Mouse (Mus musculus) liver (tissue): ENCODE results near the gene Slc37a4.
"Not testable (repeated sequence)": the region's sequence is repeated elsewhere in the genome, so short reads cannot be mapped to it uniquely, and the experiment has no call there.

ENCODE experiments used
- DNase-seq: peaks from one replicate; pipeline ENCODE4 v3.0.0-alpha.2; 2020; ENCODE audit warnings: mixed read lengths

Slc37a4 gene

DNA sequence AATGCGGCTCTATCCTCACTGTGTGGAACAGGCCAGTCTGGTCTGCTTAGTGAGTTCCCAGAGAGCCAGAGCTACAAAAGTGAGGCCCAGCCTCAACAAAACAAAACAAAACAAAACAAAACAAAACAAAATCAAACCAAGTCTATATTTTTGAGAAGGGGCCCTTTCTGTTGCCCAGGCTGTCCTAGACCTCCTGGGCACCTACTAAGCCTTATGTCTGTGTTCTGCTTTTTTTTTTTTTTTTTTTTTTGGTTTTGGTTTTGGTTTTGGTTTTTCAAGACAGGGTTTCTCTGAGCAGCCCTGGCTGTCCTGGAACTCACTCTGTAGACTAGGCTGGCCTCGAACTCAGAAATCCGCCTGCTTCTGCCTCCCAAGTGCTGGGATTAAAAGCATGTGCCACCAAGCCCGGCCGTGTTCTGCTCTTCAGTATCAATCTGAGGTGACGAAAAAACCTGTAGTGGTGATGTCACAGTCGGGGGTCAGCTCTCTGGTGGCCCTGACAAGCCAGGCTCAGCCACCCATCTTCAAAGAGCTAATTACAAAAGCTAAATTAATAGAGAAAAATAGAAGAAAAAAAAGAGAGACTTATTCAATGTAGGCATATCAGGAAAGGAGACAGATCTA lies 47.9 kb downstream of the Slc37a4 start:
- DNase-seq = not testable (repeated sequence)

DNA sequence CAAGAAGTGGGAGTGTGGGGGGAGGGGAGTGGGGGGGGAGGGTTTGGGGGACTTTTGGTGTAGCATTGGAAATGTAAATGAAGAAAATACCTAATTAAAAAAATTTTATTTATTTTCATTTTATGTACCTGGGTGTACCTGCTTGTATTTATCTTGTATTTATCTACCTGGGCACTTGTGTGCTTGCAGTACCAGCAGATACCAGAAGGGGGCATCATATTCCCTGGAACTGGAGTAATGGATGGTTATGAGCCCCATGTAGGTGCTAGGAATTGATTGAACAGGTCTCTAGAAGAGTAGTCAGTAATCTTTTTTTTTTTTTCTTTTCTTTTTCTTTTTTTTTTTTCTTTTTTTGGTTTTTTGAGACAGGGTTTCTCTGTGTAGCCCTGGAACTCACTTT lies 53.7 kb downstream of the Slc37a4 start:
- peak; percentile 29 for DNase-seq
